Mouse (Mus musculus) MEL (cell line): ENCODE measurements around the gene Prpf38b. TPM values are rescaled to one million over a fixed set of nuclear protein-coding genes. Genes with fewer than 3 reads are reported as not detected.

Source experiments
- DNase-seq: peaks from one replicate; pipeline ENCODE4 v3.0.0; 2011; ENCODE audit warnings: low read depth, low spot score
- H3K27ac ChIP-seq: 2 replicates; pipeline ENCODE4 v1.5.1; 2012; ENCODE audit warnings: low read depth, mild to moderate bottlenecking, control low read depth, low read length, moderate library complexity; ENCODE audit not compliant: control insufficient read depth
- H3K27me3 ChIP-seq, 2 experiments: fragments of 150-350 bp in 1 of 2; sonication (generic) in 1 of 2; 2 replicates each; pipeline ENCODE4 v1.6.1; 2012; ENCODE audit warnings: low read length in 2 of 2, mild to moderate bottlenecking in 2 of 2, improper control_type of control experiment in 1 of 2, moderate library complexity in 1 of 2; ENCODE audit not compliant: insufficient read depth in 2 of 2, control insufficient read depth in 1 of 2
- H3K36me3 ChIP-seq, 2 experiments: 2 replicates each; pipeline ENCODE4 v1.6.1; 2012 to 2014; ENCODE audit warnings: low read length in 2 of 2, improper control_type of control experiment in 1 of 2, inconsistent platforms in 1 of 2, mild to moderate bottlenecking in 1 of 2; ENCODE audit not compliant: insufficient read depth in 2 of 2, control insufficient read depth in 1 of 2
- H3K4me1 ChIP-seq, 2 experiments: fragments of 150-350 bp in 1 of 2; sonication (generic) in 1 of 2; 2 replicates each; pipeline ENCODE4 v1.6.1; 2012; ENCODE audit warnings: low read length in 2 of 2, improper control_type of control experiment in 1 of 2, mild to moderate bottlenecking in 1 of 2; ENCODE audit not compliant: insufficient read depth in 2 of 2, control insufficient read depth in 1 of 2
- H3K4me3 ChIP-seq, 2 experiments: fragments of 150-350 bp in 1 of 2; sonication (generic) in 1 of 2; 2 replicates each; pipeline ENCODE4 v1.5.1; 2012; ENCODE audit warnings: low read depth in 2 of 2, low read length in 2 of 2, mild to moderate bottlenecking in 2 of 2, moderate library complexity in 2 of 2, control low read depth in 1 of 2, improper control_type of control experiment in 1 of 2; ENCODE audit not compliant: control insufficient read depth in 1 of 2, insufficient read depth in 1 of 2
- H3K79me2 ChIP-seq: 2 replicates; pipeline ENCODE4 v1.6.1; 2012; ENCODE audit warnings: mild to moderate bottlenecking, low read length, moderate library complexity; ENCODE audit not compliant: control insufficient read depth, poor library complexity, insufficient read depth
- H3K9ac ChIP-seq: 2 replicates; pipeline ENCODE4 v1.6.1; 2012; ENCODE audit warnings: low read depth, mild to moderate bottlenecking, control low read depth, low read length, moderate library complexity; ENCODE audit not compliant: control insufficient read depth, poor library complexity, severe bottlenecking
- H3K9me3 ChIP-seq: fragments of 150-350 bp; sonication (generic); replicated peaks from 2 replicates; pipeline ENCODE4 v1.6.1; 2012; ENCODE audit warnings: mild to moderate bottlenecking, low read length, improper control_type of control experiment, moderate library complexity; ENCODE audit not compliant: insufficient read depth
- BHLHE40 ChIP-seq: IDR thresholded peaks from 2 replicates; pipeline ENCODE4 v1.6.1; 2012; ENCODE audit warnings: low read depth, mild to moderate bottlenecking, inconsistent platforms, low read length, improper control_type of control experiment, borderline replicate concordance
- CHD1 ChIP-seq: IDR thresholded peaks from 2 replicates; pipeline ENCODE4 v1.6.1; 2012; ENCODE audit warnings: low read depth, mild to moderate bottlenecking, inconsistent platforms, low read length, improper control_type of control experiment
- E2F4 ChIP-seq: IDR thresholded peaks from 2 replicates; pipeline ENCODE4 v1.6.1; 2011; ENCODE audit warnings: low read depth, low read length, improper control_type of control experiment, borderline replicate concordance
- GABPA ChIP-seq: IDR thresholded peaks from 2 replicates; pipeline ENCODE4 v1.6.1; 2012; ENCODE audit warnings: low read depth, mild to moderate bottlenecking, inconsistent platforms, low read length, improper control_type of control experiment, moderate library complexity
- HCFC1 ChIP-seq: IDR thresholded peaks from 2 replicates; pipeline ENCODE4 v1.6.1; 2012; ENCODE audit warnings: low read depth, mild to moderate bottlenecking, inconsistent platforms, low read length, improper control_type of control experiment, moderate library complexity
- JUND ChIP-seq: IDR thresholded peaks from 2 replicates; pipeline ENCODE4 v1.6.1; 2011; ENCODE audit warnings: low read depth, mild to moderate bottlenecking, improper control_type of control experiment, low read length
- KAT2A ChIP-seq: conservative IDR thresholded peaks from 2 replicates; pipeline ENCODE4 v1.6.1; 2012; ENCODE audit warnings: low read depth, low read length, improper control_type of control experiment, inconsistent platforms
- MYC ChIP-seq: IDR thresholded peaks from 2 replicates; pipeline ENCODE4 v1.6.1; 2011; ENCODE audit warnings: low read depth, mild to moderate bottlenecking, low read length, improper control_type of control experiment, moderate library complexity
- NELFE ChIP-seq: IDR thresholded peaks from 2 replicates; pipeline ENCODE4 v1.6.1; 2011; ENCODE audit warnings: low read depth, low read length, improper control_type of control experiment
- POLR2A ChIP-seq, 2 experiments: IDR thresholded peaks; 2 replicates each; pipeline ENCODE4 v1.6.1; 2011 to 2012; ENCODE audit warnings: low read length in 2 of 2, mild to moderate bottlenecking in 2 of 2, control low read depth in 1 of 2, improper control_type of control experiment in 1 of 2, low read depth in 1 of 2, moderate library complexity in 1 of 2; ENCODE audit not compliant: control insufficient read depth in 1 of 2, insufficient read depth in 1 of 2, poor library complexity in 1 of 2
- POLR2AphosphoS2 ChIP-seq: IDR thresholded peaks from 2 replicates; pipeline ENCODE4 v1.6.1; 2011; ENCODE audit warnings: low read length, improper control_type of control experiment
- RCOR1 ChIP-seq: IDR thresholded peaks from 2 replicates; pipeline ENCODE4 v1.6.1; 2012; ENCODE audit warnings: low read depth, mild to moderate bottlenecking, inconsistent platforms, low read length, improper control_type of control experiment
- SIN3A ChIP-seq: IDR thresholded peaks from 2 replicates; pipeline ENCODE4 v1.6.1; 2012; ENCODE audit warnings: low read length, improper control_type of control experiment, inconsistent platforms
- SMC3 ChIP-seq: IDR thresholded peaks from 2 replicates; pipeline ENCODE4 v1.6.1; 2011; ENCODE audit warnings: low read depth, low read length, improper control_type of control experiment
- TAL1 ChIP-seq: IDR thresholded peaks from 2 replicates; pipeline ENCODE4 v1.6.1; 2012; ENCODE audit warnings: mild to moderate bottlenecking, inconsistent platforms, low read length, moderate library complexity, mixed read lengths
- TCF12 ChIP-seq: IDR thresholded peaks from 2 replicates; pipeline ENCODE4 v1.6.1; 2014; ENCODE audit warnings: low read depth, mild to moderate bottlenecking, inconsistent platforms, low read length, improper control_type of control experiment, moderate library complexity
- UBTF ChIP-seq: IDR thresholded peaks from 2 replicates; pipeline ENCODE4 v1.6.1; 2012; ENCODE audit warnings: low read depth, mild to moderate bottlenecking, inconsistent platforms, low read length, improper control_type of control experiment, moderate library complexity, borderline replicate concordance; ENCODE audit not compliant: insufficient read depth
- USF2 ChIP-seq, 2 experiments: IDR thresholded peaks; 2 replicates each; pipeline ENCODE4 v1.6.1; 2011 to 2012; ENCODE audit warnings: improper control_type of control experiment in 2 of 2, low read length in 2 of 2, borderline replicate concordance in 1 of 2, inconsistent platforms in 1 of 2, low read depth in 1 of 2, mild to moderate bottlenecking in 1 of 2; ENCODE audit not compliant: insufficient read depth in 1 of 2
- ZC3H11A ChIP-seq: IDR thresholded peaks from 2 replicates; pipeline ENCODE4 v1.6.1; 2012; ENCODE audit warnings: low read depth, mild to moderate bottlenecking, inconsistent platforms, low read length, improper control_type of control experiment
- ZMIZ1 ChIP-seq: IDR thresholded peaks from 2 replicates; pipeline ENCODE4 v1.6.1; 2012; ENCODE audit warnings: low read depth, mild to moderate bottlenecking, inconsistent platforms, low read length, improper control_type of control experiment, moderate library complexity
- ZNF384 ChIP-seq: IDR thresholded peaks from 2 replicates; pipeline ENCODE4 v1.6.1; 2012; ENCODE audit warnings: low read depth, mild to moderate bottlenecking, inconsistent platforms, low read length, improper control_type of control experiment
- polyA plus RNA-seq, 2 experiments: library from polyadenylated mRNA; stranded (reverse) in 1 of 2; unstranded in 1 of 2; fragments of >175 nt in 1 of 2; fragments of >200 nt in 1 of 2; gene quantifications; 2 replicates each; pipeline versions ENCODE4 v1.2.1 to v1.2.4; 2012; ENCODE audit warnings: low replicate concordance in 2 of 2, low read depth in 1 of 2; ENCODE audit not compliant: insufficient read length in 2 of 2, insufficient read depth in 1 of 2, missing spikeins in 1 of 2
- total RNA-seq: library from RNA; depleted of rRNA; stranded (reverse); fragments of 300-350 nt; gene quantifications from 2 replicates; pipeline ENCODE4 v1.2.3, GENCODE M21; 2012

The Prpf38b gene
- total and polyA plus RNA-seq, 3 experiments = 43.0 to 138 (median 128) TPM

- no peak within 1 kb of the TSS for H3K4me3 ChIP-seq
- H3K9ac ChIP-seq = no peak within 1 kb of the TSS
- H3K79me2 ChIP-seq = no peaks in the 10 kb centered on the region
- H3K9me3 ChIP-seq = no peaks in the 10 kb centered on the region
- no peak for DNase-seq
- no peaks in the 10 kb centered on the region for H3K36me3 ChIP-seq
- H3K27me3 ChIP-seq = peaks cover 0 to under 1% of the 10 kb centered on the region in 2 experiments; a peak in 1 of 4 replicates
- TF ChIP-seq TAL1 = no peak
- TF ChIP-seq GABPA = no peak
- TF ChIP-seq ZNF384 = no peak
- no peak for TF ChIP-seq SMC3
- no peak for TF ChIP-seq HCFC1
- TF ChIP-seq POLR2A (IDR thresholded peaks at IDR 0.05; ENCODE audit: control insufficient read depth in 1 of 2, insufficient read depth in 1 of 2, low read depth in 1 of 2, low read length in 2 of 2, poor library complexity in 1 of 2) = no peak
- no peak for TF ChIP-seq JUND
- TF ChIP-seq E2F4 = no peak
- TF ChIP-seq BHLHE40 = no peak
- no peak for TF ChIP-seq TCF12
- H3K4me1 ChIP-seq = no peaks in the 10 kb centered on the region
- no peak within 1 kb of the TSS for H3K27ac ChIP-seq
Measured at GRCm38 (mm10) chr3:108939573-108939972, 28.0 kb upstream of the Prpf38b start, which contains the start of gene Henmt1. Gene Henmt1, plus strand, starts transcription at chr3:108939873.

- no peaks in the 10 kb centered on the region for H3K4me1 ChIP-seq
- peaks cover 0 to 1% of the 10 kb centered on the region in 2 experiments; a peak in 1 of 4 replicates for H3K27me3 ChIP-seq
- no peak overlapping the region for H3K4me3 ChIP-seq
- no peak overlapping the region for H3K27ac ChIP-seq
- no peaks in the 10 kb centered on the region for H3K79me2 ChIP-seq
- TF ChIP-seq ZMIZ1 = no peak
- TF ChIP-seq UBTF = no peak
- TF ChIP-seq MYC = no peak
- no peak for TF ChIP-seq NELFE
- H3K9me3 ChIP-seq = no peaks in the 10 kb centered on the region
- H3K9ac ChIP-seq = no peak overlapping the region
- no peaks in the 10 kb centered on the region for H3K36me3 ChIP-seq
- no peak for DNase-seq
Measured at GRCm38 (mm10) chr3:108938691-108939090, 27.2 kb upstream of the Prpf38b start.

- Histone ChIP-seq H3K4me1 (no peaks in the 10 kb centered on the region), H3K9me3 (no peaks in the 10 kb centered on the region), H3K36me3 (no peaks in the 10 kb centered on the region), H3K27me3 (peaks cover 0 to 1% of the 10 kb centered on the region in 2 experiments; a peak in 1 of 4 replicates), H3K79me2 (no peaks in the 10 kb centered on the region), H3K9ac (no peak overlapping the region), H3K27ac (no peak overlapping the region), H3K4me3 (no peak overlapping the region)
- TF ChIP-seq POLR2AphosphoS2 (no peak), RCOR1 (no peak), ZC3H11A (no peak), SIN3A (no peak), NELFE (no peak), MYC (no peak), KAT2A (no peak), USF2 (IDR thresholded peaks at IDR 0.05; ENCODE audit: borderline replicate concordance in 1 of 2, insufficient read depth in 1 of 2, low read depth in 1 of 2, low read length in 2 of 2) (no peak), CHD1 (no peak), ZMIZ1 (no peak), POLR2A (IDR thresholded peaks at IDR 0.05; ENCODE audit: control insufficient read depth in 1 of 2, insufficient read depth in 1 of 2, low read depth in 1 of 2, low read length in 2 of 2, poor library complexity in 1 of 2) (no peak), GABPA (no peak)
- no peak for DNase-seq
Measured at GRCm38 (mm10) chr3:108933557-108933956, 22.0 kb upstream of the Prpf38b start.
